Mouse (Mus musculus): ENCODE data around the gene Phf5a. TPM values are rescaled to one million over a fixed set of nuclear protein-coding genes. Genes with fewer than 3 reads are reported as not detected.
A peak's percentile ranks its signal among the peaks of the same experiment; 100 is the strongest.

Phf5a gene
- total RNA-seq, 2 experiments from 2014 or later, result 33.0 to 36.8 TPM

GRCm38 (mm10) chr15:81828426-81829207 lies 43.1 kb downstream of the Phf5a start:
- no peak for TF ChIP-seq CTCF (conservative IDR thresholded peaks at IDR 0.05)
- H3K4me3 ChIP-seq, result no peak overlapping the region
- H3K27ac ChIP-seq, result no peak overlapping the region
- DNase-seq (ENCODE audit: low spot score in 2 of 2), result no peak

- H3K4me3 ChIP-seq, result no peak overlapping the region
- H3K27ac ChIP-seq, result no peak overlapping the region
- no peak for TF ChIP-seq CTCF (conservative IDR thresholded peaks at IDR 0.05)
- DNase-seq (ENCODE audit: low spot score in 2 of 2), result no peak
These were observed 46.9 kb downstream of the Phf5a start for GRCm38 (mm10) chr15:81824832-81825231.

- no peak for DNase-seq (ENCODE audit: low spot score in 2 of 2)
- no peak overlapping the region for H3K4me3 ChIP-seq
- no peak for TF ChIP-seq CTCF (conservative IDR thresholded peaks at IDR 0.05)
These were observed 49.1 kb downstream of the Phf5a start for GRCm38 (mm10) chr15:81822631-81823030.

GRCm38 (mm10) chr15:81818404-81818803 lies 53.3 kb downstream of the Phf5a start:
- TF ChIP-seq CTCF (conservative IDR thresholded peaks at IDR 0.05), result no peak
- DNase-seq (ENCODE audit: low spot score in 2 of 2), result no peak
- H3K4me3 ChIP-seq, result no peak overlapping the region
- H3K27ac ChIP-seq, result no peak overlapping the region

More at GRCm38 (mm10) chr15:81822631-81823030, 49.1 kb downstream of the Phf5a start:
- H3K27ac ChIP-seq, result no peak overlapping the region

- TF ChIP-seq CTCF (conservative IDR thresholded peaks at IDR 0.05), result no peak
- peak overlapping the region; percentile 97 for H3K27ac ChIP-seq
- no peak for DNase-seq (ENCODE audit: low spot score in 2 of 2)
These were observed 56.9 kb downstream of the Phf5a start for GRCm38 (mm10) chr15:81814716-81815370.

More at GRCm38 (mm10) chr15:81814716-81815370, 56.9 kb downstream of the Phf5a start:
- H3K4me3 ChIP-seq, result no peak overlapping the region; the same call in 1 of the 2 replicates

Other genes starting within 250 kb of the Phf5a start
- 10 to 100 TPM; 40.8 to 43.5 TPM for gene L3mbtl2, start 208.0 kb downstream of the Phf5a start, total RNA-seq (2021)
- 10 to 100 TPM; 11.7 to 12.3 TPM for gene Chadl, start 174.6 kb downstream of the Phf5a start, total RNA-seq (2021)
- gene Zc3h7b, start 126.9 kb downstream of the Phf5a start, total RNA-seq (2021), result 100 to 1,000 TPM; 140 to 145 TPM
- gene Rangap1, start 126.4 kb downstream of the Phf5a start, total RNA-seq (2021), result 100 to 1,000 TPM; 149 to 162 TPM
- 100 to 1,000 TPM; 273 to 304 TPM for gene Tef, start 69.5 kb downstream of the Phf5a start, total RNA-seq (2021)
- gene Tob2, start 13.1 kb downstream of the Phf5a start, total RNA-seq (2021), result 10 to 100 TPM; 28.6 to 38.4 TPM
- gene Aco2, start 398 bp upstream of the Phf5a start, total RNA-seq (2021), result 100 to 1,000 TPM; 442 to 446 TPM
- gene Polr3h, start 54.3 kb upstream of the Phf5a start, total RNA-seq (2021), result 10 to 100 TPM; 44.8 to 51.4 TPM
- gene Csdc2, start 64.8 kb upstream of the Phf5a start, total RNA-seq (2021), result 10 to 100 TPM; 75.2 to 81.8 TPM
- 100 to 1,000 TPM; 214 to 224 TPM for gene Pmm1, start 89.0 kb upstream of the Phf5a start, total RNA-seq (2021)
- gene 1700029P11Rik, start 108.6 kb upstream of the Phf5a start, total RNA-seq (2021), result not detected
- 10 to 100 TPM; 20.6 to 26.3 TPM for gene Xrcc6, start 115.9 kb upstream of the Phf5a start, total RNA-seq (2021)
- 100 to 1,000 TPM in 1 of 2 experiments, 10 to 100 TPM in 1; 93.9 to 106 TPM for gene Desi1, start 162.0 kb upstream of the Phf5a start, total RNA-seq (2021)
- gene Snu13, start 175.7 kb upstream of the Phf5a start, total RNA-seq (2021), result 100 to 1,000 TPM; 105 to 111 TPM
- gene 4930407I10Rik, start 187.2 kb upstream of the Phf5a start, total RNA-seq (2021), result not detected
- under 1 TPM; 0.26 to 0.44 TPM for gene Mei1, start 198.1 kb upstream of the Phf5a start, total RNA-seq (2021)